Mouse (Mus musculus) bone marrow, adult 2 months (tissue): ENCODE measurements around the gene Slc35e3.

Source experiments
- CTCF ChIP-seq: fragments of 200-500 bp; IDR thresholded peaks from 2 replicates; pipeline ENCODE4 v1.5.1; 2011; ENCODE audit warnings: low read length, control low read depth; ENCODE audit not compliant: control insufficient read depth, insufficient read depth
- POLR2A ChIP-seq: fragments of 200-500 bp; IDR thresholded peaks from 2 replicates; pipeline ENCODE4 v1.6.1; 2011; ENCODE audit warnings: low read depth, mild to moderate bottlenecking, control low read depth, low read length, borderline replicate concordance; ENCODE audit not compliant: control insufficient read depth

- TF ChIP-seq POLR2A (no peak), CTCF (no peak)
These were observed 49.9 kb downstream of the Slc35e3 start for GRCm38 (mm10) chr10:117696021-117696826.
